Mouse (Mus musculus) thymus, adult 2 months (tissue): ENCODE measurements around the gene Sugp1. TPM values are rescaled to one million over a fixed set of nuclear protein-coding genes. Genes with fewer than 3 reads are reported as not detected.
A peak's percentile ranks its signal among the peaks of the same experiment; 100 is the strongest.
"Not testable (repeated sequence)": the region's sequence is repeated elsewhere in the genome, so short reads cannot be mapped to it uniquely, and the experiment has no call there.

Experiments used
- DNase-seq: peaks from one replicate; pipeline ENCODE4 v3.0.0; 2021
- H3K27ac ChIP-seq: fragments of 200-500 bp; 2 replicates; pipeline ENCODE4 v1.5.1; 2012; ENCODE audit warnings: low read length, control low read depth; ENCODE audit not compliant: control insufficient read depth, insufficient read depth
- H3K27me3 ChIP-seq: fragments of 200-500 bp; 2 replicates; pipeline ENCODE4 v1.6.1; 2012; ENCODE audit warnings: mild to moderate bottlenecking, low read length, moderate library complexity, mixed read lengths; ENCODE audit not compliant: control insufficient read depth, insufficient read depth
- H3K36me3 ChIP-seq: fragments of 200-500 bp; 2 replicates; pipeline ENCODE4 v1.6.1; 2012; ENCODE audit warnings: mild to moderate bottlenecking, low read length, moderate library complexity; ENCODE audit not compliant: control insufficient read depth, insufficient read depth
- H3K4me1 ChIP-seq: fragments of 200-500 bp; replicated peaks from 2 replicates; pipeline ENCODE4 v1.6.1; 2012; ENCODE audit warnings: low read length; ENCODE audit not compliant: control insufficient read depth, insufficient read depth
- H3K4me3 ChIP-seq: fragments of 200-500 bp; 2 replicates; pipeline ENCODE4 v1.5.1; 2012; ENCODE audit warnings: mild to moderate bottlenecking, low read length, control low read depth, moderate library complexity; ENCODE audit not compliant: control insufficient read depth, insufficient read depth
- CTCF ChIP-seq: fragments of 200-500 bp; IDR thresholded peaks from 2 replicates; pipeline ENCODE4 v1.5.1; 2012; ENCODE audit warnings: mild to moderate bottlenecking, control low read depth, low read length, moderate library complexity, borderline replicate concordance; ENCODE audit not compliant: control insufficient read depth, poor library complexity, insufficient read depth; ENCODE audit errors: extremely low read depth
- POLR2A ChIP-seq: fragments of 200-500 bp; IDR thresholded peaks from 2 replicates; pipeline ENCODE4 v1.6.1; 2012; ENCODE audit warnings: mild to moderate bottlenecking, low read length, control low read depth, moderate library complexity; ENCODE audit not compliant: control insufficient read depth, poor library complexity, insufficient read depth; ENCODE audit errors: extremely low read depth
- WGBS: fragments of 180-500 bp; shearing (Covaris S2); methylation state at CpG from one replicate; pipeline ENCODE4 v1.1.7; 2018; 5-methylcytosine and 5-hydroxymethylcytosine counted together
- polyA plus RNA-seq: library from polyadenylated mRNA; depleted of rRNA; stranded (reverse); fragments of >200 nt; gene quantifications from 2 replicates; pipeline ENCODE4 v1.2.3, GENCODE M21; 2012

Gene Sugp1
- polyA plus RNA-seq, 1 experiment = 17.8 TPM

GRCm38 (mm10) chr8:70041885-70042546 is 597 bp upstream of the Sugp1 start:
- H3K27ac ChIP-seq = no peak overlapping the region
- no peaks in the 10 kb centered on the region for H3K27me3 ChIP-seq
- H3K4me3 ChIP-seq = peak overlapping the region; percentile 83
- no peak for DNase-seq
- no peak for TF ChIP-seq POLR2A
- TF ChIP-seq CTCF = no peak
- under 1% methylated on average over 47 of the region's 47 CpGs for WGBS
- H3K36me3 ChIP-seq = no peaks in the 10 kb centered on the region
- H3K4me1 ChIP-seq = peaks cover 13% of the 10 kb centered on the region

- H3K4me1 ChIP-seq = peaks cover 13% of the 10 kb centered on the region
Observed at GRCm38 (mm10) chr8:70043996-70044395, 1.4 kb downstream of the Sugp1 start.

GRCm38 (mm10) chr8:70049662-70050061 is 7.0 kb downstream of the Sugp1 start:
- no peak overlapping the region for H3K4me3 ChIP-seq
- DNase-seq = no peak
- TF ChIP-seq POLR2A (no peak), CTCF (no peak)
- H3K27ac ChIP-seq = no peak overlapping the region
- H3K36me3 ChIP-seq = peaks cover 48% of the 10 kb centered on the region
- H3K27me3 ChIP-seq = no peaks in the 10 kb centered on the region
- H3K4me1 ChIP-seq = no peaks in the 10 kb centered on the region

More at GRCm38 (mm10) chr8:70043996-70044395, 1.4 kb downstream of the Sugp1 start:
- Histone ChIP-seq H3K27me3 (no peaks in the 10 kb centered on the region), H3K36me3 (peaks cover 10% of the 10 kb centered on the region), H3K27ac (no peak overlapping the region), H3K4me3 (no peak overlapping the region)
- no peak for TF ChIP-seq POLR2A
- no peak for TF ChIP-seq CTCF
- DNase-seq = no peak
- WGBS = 94% methylated on average over 5 of the region's 5 CpGs

GRCm38 (mm10) chr8:70050434-70050833 is 7.8 kb downstream of the Sugp1 start:
- not testable (repeated sequence) for DNase-seq, H3K4me3 ChIP-seq, H3K27me3 ChIP-seq, H3K4me1 ChIP-seq, H3K27ac ChIP-seq
- 93% methylated on average over 5 of the region's 5 CpGs for WGBS
- peaks cover 56% of the 10 kb centered on the region for H3K36me3 ChIP-seq

GRCm38 (mm10) chr8:70057721-70058120 is 15.1 kb downstream of the Sugp1 start:
- WGBS = 92% methylated on average over 1 of the region's 1 CpGs
- Histone ChIP-seq H3K4me3 (no peak overlapping the region), H3K27ac (no peak overlapping the region), H3K27me3 (no peaks in the 10 kb centered on the region), H3K36me3 (peaks cover 78% of the 10 kb centered on the region), H3K4me1 (no peaks in the 10 kb centered on the region)
- TF ChIP-seq POLR2A = no peak
- TF ChIP-seq CTCF = no peak
- DNase-seq = no peak

- WGBS = 98% methylated on average over 2 of the region's 2 CpGs
- Histone ChIP-seq H3K4me3 (no peak overlapping the region), H3K27ac (no peak overlapping the region), H3K36me3 (peaks cover 7% of the 10 kb centered on the region), H3K27me3 (no peaks in the 10 kb centered on the region), H3K4me1 (no peaks in the 10 kb centered on the region; the same call in 1 of the 2 replicates)
- no peak for TF ChIP-seq POLR2A
- TF ChIP-seq CTCF = no peak
- DNase-seq = no peak
Observed at GRCm38 (mm10) chr8:70071836-70072440, 29.3 kb downstream of the Sugp1 start.
